Mouse (Mus musculus): ENCODE measurements around the gene Asb6. TPM values are rescaled to one million over a fixed set of nuclear protein-coding genes. Genes with fewer than 3 reads are reported as not detected.

Asb6 gene
- 1 to 10 TPM; 7.8 to 8.1 TPM for total RNA-seq (2021)
- polyA plus RNA-seq (2012; rRNA removed) = 12.8 and 13.6 TPM in 2 replicates
- long read RNA-seq, full-length matches to known transcripts = 12 of 12 reads
- long read RNA-seq, partial matches to known transcripts = 0 of 12 reads
- long read RNA-seq, other reads (novel, unspliced or antisense) = 0 of 12 reads

DNA sequence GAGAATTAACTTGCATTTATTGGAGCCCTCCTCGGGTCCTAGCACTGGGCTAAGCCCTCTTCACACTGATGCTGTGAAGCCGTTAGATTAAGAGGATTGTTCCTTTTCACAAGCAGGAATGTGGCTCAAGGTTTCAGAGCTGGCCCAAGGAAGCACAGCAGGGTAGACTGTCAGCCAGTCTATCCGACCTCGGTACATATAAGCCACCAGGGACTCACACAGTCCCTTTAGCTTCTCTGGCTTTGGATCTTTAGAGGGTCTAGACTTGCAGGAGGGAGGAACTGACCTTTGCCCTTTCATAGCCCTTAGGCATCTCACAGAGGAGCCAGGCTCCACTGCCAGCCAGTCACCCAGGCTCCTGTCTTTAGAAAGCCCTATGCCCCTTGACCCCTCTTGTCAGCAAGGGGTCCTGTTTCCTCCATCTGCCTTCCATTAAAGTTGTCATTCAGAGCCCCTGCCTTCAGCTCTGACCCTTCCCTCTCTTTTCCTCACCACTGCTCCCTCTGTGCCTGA is at the start of gene Asb6:
Gene Asb6, minus strand, starts transcription at position 51 of the 513 bp plus-strand sequence.
- Histone ChIP-seq H3K79me2 (replicated peaks; ENCODE audit: control insufficient read depth, insufficient read depth, low read length) (no peaks in the 10 kb centered on the region; the same call in 1 of the 2 replicates), H3K27me3 (ENCODE audit: control insufficient read depth, insufficient read depth, low read length) (no peaks in the 10 kb centered on the region), H3K4me3 (no peak within 1 kb of the TSS), H3K36me3 (ENCODE audit: control insufficient read depth, insufficient read depth, low read length) (no peaks in the 10 kb centered on the region), H3K4me1 (ENCODE audit: control insufficient read depth, insufficient read depth, low read length) (peaks cover 5% of the 10 kb centered on the region), H3K9ac (ENCODE audit: low read depth, low read length) (no peak within 1 kb of the TSS), H3K27ac (no peak within 1 kb of the TSS)
- no peak for TF ChIP-seq POLR2A (IDR thresholded peaks at IDR 0.05; ENCODE audit: insufficient read depth, low read depth, low read length)
- no peak for TF ChIP-seq EP300 (IDR thresholded peaks at IDR 0.05; ENCODE audit: insufficient read depth, low read depth, low read length)
- TF ChIP-seq CTCF (IDR thresholded peaks at IDR 0.05) = no peak
- no peak for DNase-seq
- WGBS = 48% methylated on average over 4 of the region's 4 CpGs
- intact Hi-C loops (cut with DNase I) = no loop called here

- intact Hi-C loops (cut with DNase I) = no loop called here
- Histone ChIP-seq H3K36me3 (ENCODE audit: control insufficient read depth, insufficient read depth, low read length) (no peaks in the 10 kb centered on the region), H3K27me3 (ENCODE audit: control insufficient read depth, insufficient read depth, low read length) (no peaks in the 10 kb centered on the region), H3K4me3 (no peak overlapping the region), H3K9ac (ENCODE audit: low read depth, low read length) (no peak overlapping the region), H3K27ac (no peak overlapping the region), H3K79me2 (replicated peaks; ENCODE audit: control insufficient read depth, insufficient read depth, low read length) (no peaks in the 10 kb centered on the region), H3K4me1 (ENCODE audit: control insufficient read depth, insufficient read depth, low read length) (no peaks in the 10 kb centered on the region)
- TF ChIP-seq CTCF (IDR thresholded peaks at IDR 0.05) (no peak), POLR2A (IDR thresholded peaks at IDR 0.05; ENCODE audit: insufficient read depth, low read depth, low read length) (no peak), EP300 (IDR thresholded peaks at IDR 0.05; ENCODE audit: insufficient read depth, low read depth, low read length) (no peak)
- WGBS = 92% methylated on average over 15 of the region's 15 CpGs
- DNase-seq = no peak
Measured at GRCm38 (mm10) chr2:30879481-30879880, 49.3 kb upstream of the Asb6 start.

DNA sequence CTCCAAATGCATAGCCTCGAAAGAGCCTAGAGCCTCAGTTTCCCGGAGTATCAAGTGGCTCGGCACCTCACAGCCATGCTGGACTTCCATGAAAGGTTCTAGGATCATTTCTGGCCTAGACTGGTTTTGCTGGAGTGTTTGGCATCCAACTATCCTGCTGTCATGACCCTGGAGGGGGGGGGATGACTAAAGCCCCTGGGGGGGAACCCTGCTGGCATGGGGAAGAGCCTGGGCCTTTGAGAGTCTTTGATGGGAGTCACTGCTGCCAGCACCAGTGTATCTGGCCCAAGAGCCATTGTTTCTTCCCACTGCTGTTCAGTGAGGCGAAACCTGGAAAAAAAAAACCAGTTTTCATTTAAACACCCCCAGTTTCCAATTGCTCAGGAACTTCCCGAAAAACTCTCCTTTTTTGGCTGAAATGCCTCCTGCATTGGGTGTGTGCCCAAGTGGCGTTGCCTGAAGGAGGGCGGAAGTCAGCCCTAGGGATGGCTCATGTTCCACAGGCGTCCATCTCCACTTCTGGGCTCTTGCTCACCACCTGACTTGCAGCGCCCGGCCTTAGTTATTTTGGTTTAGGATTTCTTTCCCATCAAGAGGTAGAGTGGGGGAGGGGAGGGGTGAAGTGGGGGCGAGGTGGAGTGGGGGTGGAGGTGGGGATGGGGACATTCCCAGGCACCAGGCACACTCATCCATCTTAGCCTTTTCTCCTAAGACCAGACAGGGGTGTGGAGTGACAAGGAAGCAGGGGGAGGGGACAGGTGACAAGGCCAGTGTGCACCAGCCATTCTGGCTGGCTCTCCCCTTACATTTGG is 45.7 kb upstream of the Asb6 start:
- DNase-seq = no peak
- Histone ChIP-seq H3K79me2 (replicated peaks; ENCODE audit: control insufficient read depth, insufficient read depth, low read length) (no peaks in the 10 kb centered on the region), H3K9ac (ENCODE audit: low read depth, low read length) (no peak overlapping the region), H3K36me3 (ENCODE audit: control insufficient read depth, insufficient read depth, low read length) (no peaks in the 10 kb centered on the region), H3K4me1 (ENCODE audit: control insufficient read depth, insufficient read depth, low read length) (no peaks in the 10 kb centered on the region), H3K27ac (no peak overlapping the region), H3K27me3 (ENCODE audit: control insufficient read depth, insufficient read depth, low read length) (no peaks in the 10 kb centered on the region), H3K4me3 (no peak overlapping the region)
- intact Hi-C loops (cut with DNase I) = no loop called here
- WGBS = 61% methylated on average over 11 of the region's 11 CpGs
- TF ChIP-seq POLR2A (IDR thresholded peaks at IDR 0.05; ENCODE audit: insufficient read depth, low read depth, low read length) (no peak), EP300 (IDR thresholded peaks at IDR 0.05; ENCODE audit: insufficient read depth, low read depth, low read length) (no peak), CTCF (IDR thresholded peaks at IDR 0.05) (no peak)

- Histone ChIP-seq H3K9ac (ENCODE audit: low read depth, low read length) (no peak overlapping the region), H3K27ac (no peak overlapping the region), H3K4me3 (no peak overlapping the region), H3K27me3 (ENCODE audit: control insufficient read depth, insufficient read depth, low read length) (no peaks in the 10 kb centered on the region), H3K79me2 (replicated peaks; ENCODE audit: control insufficient read depth, insufficient read depth, low read length) (no peaks in the 10 kb centered on the region), H3K36me3 (ENCODE audit: control insufficient read depth, insufficient read depth, low read length) (no peaks in the 10 kb centered on the region), H3K4me1 (ENCODE audit: control insufficient read depth, insufficient read depth, low read length) (no peaks in the 10 kb centered on the region)
- TF ChIP-seq POLR2A (IDR thresholded peaks at IDR 0.05; ENCODE audit: insufficient read depth, low read depth, low read length) (no peak), EP300 (IDR thresholded peaks at IDR 0.05; ENCODE audit: insufficient read depth, low read depth, low read length) (no peak), CTCF (IDR thresholded peaks at IDR 0.05) (no peak)
- WGBS = 78% methylated on average over 7 of the region's 7 CpGs
- intact Hi-C loops (cut with DNase I) = no loop called here
- no peak for DNase-seq
Measured at GRCm38 (mm10) chr2:30875096-30875495, 45.0 kb upstream of the Asb6 start.

- Histone ChIP-seq H3K27ac (no peak overlapping the region), H3K27me3 (ENCODE audit: control insufficient read depth, insufficient read depth, low read length) (no peaks in the 10 kb centered on the region), H3K4me3 (no peak overlapping the region), H3K36me3 (ENCODE audit: control insufficient read depth, insufficient read depth, low read length) (no peaks in the 10 kb centered on the region), H3K79me2 (replicated peaks; ENCODE audit: control insufficient read depth, insufficient read depth, low read length) (no peaks in the 10 kb centered on the region), H3K9ac (ENCODE audit: low read depth, low read length) (no peak overlapping the region), H3K4me1 (ENCODE audit: control insufficient read depth, insufficient read depth, low read length) (no peaks in the 10 kb centered on the region)
- TF ChIP-seq EP300 (IDR thresholded peaks at IDR 0.05; ENCODE audit: insufficient read depth, low read depth, low read length) (no peak), CTCF (IDR thresholded peaks at IDR 0.05) (no peak), POLR2A (IDR thresholded peaks at IDR 0.05; ENCODE audit: insufficient read depth, low read depth, low read length) (no peak)
- 56% methylated on average over 10 of the region's 10 CpGs for WGBS
- no peak for DNase-seq
- intact Hi-C loops (cut with DNase I) = no loop called here
Measured at GRCm38 (mm10) chr2:30874445-30874844, 44.3 kb upstream of the Asb6 start.

- no peaks in the 10 kb centered on the region for H3K79me2 ChIP-seq (replicated peaks; ENCODE audit: control insufficient read depth, insufficient read depth, low read length)
- H3K9ac ChIP-seq (ENCODE audit: low read depth, low read length) = no peak overlapping the region
- no peak for DNase-seq
- TF ChIP-seq EP300 (IDR thresholded peaks at IDR 0.05; ENCODE audit: insufficient read depth, low read depth, low read length) (no peak), POLR2A (IDR thresholded peaks at IDR 0.05; ENCODE audit: insufficient read depth, low read depth, low read length) (no peak), CTCF (IDR thresholded peaks at IDR 0.05) (no peak)
- no peak overlapping the region for H3K27ac ChIP-seq
- H3K4me3 ChIP-seq = no peak overlapping the region
- 81% methylated on average over 6 of the region's 6 CpGs for WGBS
- no peaks in the 10 kb centered on the region for H3K27me3 ChIP-seq (ENCODE audit: control insufficient read depth, insufficient read depth, low read length)
- no peaks in the 10 kb centered on the region for H3K36me3 ChIP-seq (ENCODE audit: control insufficient read depth, insufficient read depth, low read length)
- intact Hi-C loops (cut with DNase I) = no loop called here
- H3K4me1 ChIP-seq (ENCODE audit: control insufficient read depth, insufficient read depth, low read length) = no peaks in the 10 kb centered on the region
Measured at GRCm38 (mm10) chr2:30872669-30873068, 42.5 kb upstream of the Asb6 start.

Measured in heart, adult 2 months (tissue).